Mouse (Mus musculus) C2C12 (cell line): ENCODE measurements at regions not wholly inside any gene's neighbourhood (a gene's known extent, or its start where the extent isn't known, plus 50 kb on each side); places are given as distances from the start of the nearest gene placed in this dataset.
A peak's percentile ranks its signal among the peaks of the same experiment; 100 is the strongest.

ENCODE experiments used
- H3K27me3 ChIP-seq: one replicate; pipeline ENCODE4 v1.6.1; 2011; ENCODE audit not compliant: control insufficient read depth, insufficient read depth, insufficient read length
- H3K36me3 ChIP-seq: one replicate; pipeline ENCODE4 v1.6.1; 2011; ENCODE audit not compliant: control insufficient read depth, insufficient read depth
- H3K4me3 ChIP-seq: one replicate; pipeline ENCODE4 v1.5.1; 2011; ENCODE audit warnings: mild to moderate bottlenecking, control low read depth; ENCODE audit not compliant: poor library complexity, insufficient read depth, severe bottlenecking
- H3K79me2 ChIP-seq: one replicate; pipeline ENCODE4 v1.6.1; 2011; ENCODE audit not compliant: control insufficient read depth, insufficient read depth
- H3K79me3 ChIP-seq: one replicate; pipeline ENCODE4 v1.6.1; 2011; ENCODE audit warnings: low read depth, control low read depth
- H3ac ChIP-seq: one replicate; pipeline ENCODE3; 2011; ENCODE audit warnings: low read depth; ENCODE audit not compliant: control insufficient read depth, insufficient read length
- CEBPB ChIP-seq: IDR thresholded peaks from one replicate; pipeline ENCODE4 v1.6.1; 2011; ENCODE audit warnings: low read depth, mild to moderate bottlenecking, control low read depth, moderate library complexity
- CTCF ChIP-seq: IDR thresholded peaks from one replicate; pipeline ENCODE4 v1.5.1; 2011; ENCODE audit not compliant: control insufficient read depth, insufficient read depth, insufficient read length
- FOSL1 ChIP-seq: IDR thresholded peaks from one replicate; pipeline ENCODE4 v1.8.0; 2011; ENCODE audit warnings: mild to moderate bottlenecking, low read length; ENCODE audit not compliant: poor library complexity, insufficient read depth, severe bottlenecking
- MAX ChIP-seq: IDR thresholded peaks from one replicate; pipeline ENCODE4 v1.6.1; 2011; ENCODE audit warnings: mild to moderate bottlenecking, control low read depth
- MYOD1 ChIP-seq: IDR thresholded peaks from one replicate; pipeline ENCODE4 v1.6.1; 2011; ENCODE audit warnings: low read depth; ENCODE audit not compliant: control insufficient read depth, insufficient read length
- MYOG ChIP-seq: IDR thresholded peaks from one replicate; pipeline ENCODE4 v1.6.1; 2011; ENCODE audit not compliant: control insufficient read depth, insufficient read length; ENCODE audit errors: extremely low read depth
- USF1 ChIP-seq: IDR thresholded peaks from one replicate; pipeline ENCODE4 v1.6.1; 2011; ENCODE audit warnings: low read depth, mild to moderate bottlenecking, control low read depth, moderate library complexity

- TF ChIP-seq MAX: no peak
- TF ChIP-seq MYOG: no peak
- TF ChIP-seq CEBPB: no peak
- no peak for TF ChIP-seq MYOD1
- no peak for TF ChIP-seq CTCF
- TF ChIP-seq FOSL1: no peak
- TF ChIP-seq USF1: no peak
- no peak overlapping the region for H3ac ChIP-seq
- H3K36me3 ChIP-seq: no peaks in the 10 kb centered on the region
- H3K79me2 ChIP-seq: no peaks in the 10 kb centered on the region
- H3K4me3 ChIP-seq: no peak overlapping the region
- no peaks in the 10 kb centered on the region for H3K79me3 ChIP-seq
- H3K27me3 ChIP-seq: no peaks in the 10 kb centered on the region
Observed at GRCm38 (mm10) chr13:111142757-111143420, 111.9 kb upstream of the Actbl2 start.

GRCm38 (mm10) chr13:111144721-111145120 lies 110.1 kb upstream of the Actbl2 start:
- Histone ChIP-seq H3K79me2 (no peaks in the 10 kb centered on the region), H3ac (no peak overlapping the region), H3K27me3 (no peaks in the 10 kb centered on the region), H3K36me3 (no peaks in the 10 kb centered on the region), H3K4me3 (no peak overlapping the region), H3K79me3 (no peaks in the 10 kb centered on the region)
- TF ChIP-seq MAX (no peak), MYOG (no peak), FOSL1 (no peak), MYOD1 (no peak), CEBPB (no peak), USF1 (no peak), CTCF (no peak)

- Histone ChIP-seq H3K79me2 (no peaks in the 10 kb centered on the region), H3K4me3 (no peak overlapping the region), H3K27me3 (no peaks in the 10 kb centered on the region), H3K36me3 (no peaks in the 10 kb centered on the region), H3ac (no peak overlapping the region), H3K79me3 (no peaks in the 10 kb centered on the region)
- TF ChIP-seq CTCF: no peak
- no peak for TF ChIP-seq CEBPB
- peak; percentile 38 for TF ChIP-seq MYOD1
- TF ChIP-seq MYOG: no peak
- TF ChIP-seq FOSL1: no peak
- TF ChIP-seq USF1: peak; percentile 61
- TF ChIP-seq MAX: no peak
Observed at GRCm38 (mm10) chr13:111157921-111158638, 96.7 kb upstream of the Actbl2 start.

GRCm38 (mm10) chr13:111159498-111159897 lies 95.3 kb upstream of the Actbl2 start:
- H3ac ChIP-seq: no peak overlapping the region
- H3K27me3 ChIP-seq: no peaks in the 10 kb centered on the region
- TF ChIP-seq CEBPB: no peak
- H3K4me3 ChIP-seq: no peak overlapping the region
- no peaks in the 10 kb centered on the region for H3K79me3 ChIP-seq
- H3K79me2 ChIP-seq: no peaks in the 10 kb centered on the region
- no peaks in the 10 kb centered on the region for H3K36me3 ChIP-seq

GRCm38 (mm10) chr13:111165538-111165937 lies 89.3 kb upstream of the Actbl2 start:
- no peak for TF ChIP-seq CEBPB
- no peak for TF ChIP-seq USF1
- TF ChIP-seq MAX: no peak
- no peak for TF ChIP-seq CTCF
- no peak for TF ChIP-seq MYOD1
- no peak for TF ChIP-seq MYOG
- no peak for TF ChIP-seq FOSL1
- Histone ChIP-seq H3K79me3 (no peaks in the 10 kb centered on the region), H3ac (no peak overlapping the region), H3K36me3 (no peaks in the 10 kb centered on the region), H3K79me2 (no peaks in the 10 kb centered on the region), H3K4me3 (no peak overlapping the region), H3K27me3 (no peaks in the 10 kb centered on the region)
